Mouse (Mus musculus) liver, adult 2 months (tissue): ENCODE measurements at regions not wholly inside any gene's neighbourhood (a gene's known extent, or its start where the extent isn't known, plus 50 kb on each side); places are given as distances from the start of the nearest gene placed in this dataset.

Experiments used
- CTCF ChIP-seq: fragments of 200-500 bp; IDR thresholded peaks from 2 replicates; pipeline ENCODE4 v1.5.1; 2011; ENCODE audit warnings: low read depth, low read length, control low read depth
- POLR2A ChIP-seq: fragments of 200-500 bp; IDR thresholded peaks from 2 replicates; pipeline ENCODE4 v1.6.1; 2011; ENCODE audit warnings: low read length, control low read depth; ENCODE audit not compliant: insufficient read depth; ENCODE audit errors: extremely low read depth

DNA sequence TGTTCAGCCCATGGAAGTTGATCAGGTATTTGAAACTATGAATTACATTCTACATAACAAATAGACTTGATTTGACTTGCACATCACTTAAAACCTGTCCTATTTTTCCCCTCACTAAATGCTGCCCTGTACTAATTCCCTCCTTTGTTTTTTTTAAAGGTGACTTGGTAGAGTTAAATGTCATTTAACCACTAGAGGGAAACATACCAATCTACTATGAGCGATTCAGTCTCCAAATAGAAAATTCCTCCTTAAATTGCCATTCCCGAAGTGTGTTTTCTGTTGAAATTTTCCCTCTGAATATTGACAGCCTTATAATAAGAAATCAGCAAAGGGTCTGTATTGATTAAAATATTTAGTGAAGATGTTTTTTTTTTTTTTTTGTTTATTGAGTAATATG is 653.4 kb downstream of the Epha7 start:
- TF ChIP-seq CTCF (no peak), POLR2A (no peak)
